Mouse (Mus musculus): ENCODE measurements around the gene Rasgrp1. TPM values are rescaled to one million over a fixed set of nuclear protein-coding genes. Genes with fewer than 3 reads are reported as not detected.

Gene Rasgrp1
- polyA plus RNA-seq, 1 experiment = not detected

GRCm38 (mm10) chr2:117335552-117336188 lies 7.1 kb downstream of the Rasgrp1 start:
- H3K36me3 ChIP-seq (ENCODE audit: control insufficient read depth, insufficient read depth) = no peaks in the 10 kb centered on the region
- peaks cover 36% of the 10 kb centered on the region for H3K27me3 ChIP-seq (ENCODE audit: control insufficient read depth, insufficient read depth, insufficient read length)
- no peaks in the 10 kb centered on the region for H3K79me2 ChIP-seq (ENCODE audit: control insufficient read depth, insufficient read depth)
- TF ChIP-seq REST (IDR thresholded peaks at IDR 0.05; ENCODE audit: insufficient read depth, insufficient read length) = no peak
- no peak for TF ChIP-seq USF1 (IDR thresholded peaks at IDR 0.05; ENCODE audit: low read depth)
- TF ChIP-seq POLR2AphosphoS2 (IDR thresholded peaks at IDR 0.05; ENCODE audit: insufficient read length, low read depth) = no peak
- no peak for TF ChIP-seq MYOG (IDR thresholded peaks at IDR 0.05; ENCODE audit: control insufficient read depth in 1 of 3, insufficient read depth in 1 of 3, insufficient read length in 2 of 3, low read depth in 2 of 3)
- no peak for TF ChIP-seq E2F4 (IDR thresholded peaks at IDR 0.05; ENCODE audit: insufficient read depth)
- no peak for TF ChIP-seq POLR2A (IDR thresholded peaks at IDR 0.05; ENCODE audit: insufficient read length, low read depth)
- TF ChIP-seq TCF3 (IDR thresholded peaks at IDR 0.05; ENCODE audit: insufficient read length, low read depth) = no peak
- TF ChIP-seq MYOD1 (IDR thresholded peaks at IDR 0.05; ENCODE audit: control insufficient read depth in 1 of 3, insufficient read length in 2 of 3, low read depth in 2 of 3) = no peak
- TF ChIP-seq SRF (IDR thresholded peaks at IDR 0.05; ENCODE audit: control insufficient read depth, insufficient read length, low read depth) = no peak
- no peak for TF ChIP-seq CEBPB (IDR thresholded peaks at IDR 0.05; ENCODE audit: insufficient read depth, poor library complexity, severe bottlenecking)
- no peak overlapping the region for H3K4me2 ChIP-seq (ENCODE audit: low read depth)
- H3ac ChIP-seq (ENCODE audit: control insufficient read depth, insufficient read length) = no peak overlapping the region
- no peak overlapping the region for H3K4me3 ChIP-seq

- H3K4me3 ChIP-seq = no peak overlapping the region
- peaks cover 36% of the 10 kb centered on the region for H3K27me3 ChIP-seq (ENCODE audit: control insufficient read depth, insufficient read depth, insufficient read length)
- no peak for TF ChIP-seq POLR2AphosphoS2 (IDR thresholded peaks at IDR 0.05; ENCODE audit: insufficient read length, low read depth)
- no peak for TF ChIP-seq POLR2A (IDR thresholded peaks at IDR 0.05; ENCODE audit: insufficient read length, low read depth)
- no peak for TF ChIP-seq CEBPB (IDR thresholded peaks at IDR 0.05; ENCODE audit: insufficient read depth, poor library complexity, severe bottlenecking)
- no peak for TF ChIP-seq TCF3 (IDR thresholded peaks at IDR 0.05; ENCODE audit: insufficient read length, low read depth)
- TF ChIP-seq REST (IDR thresholded peaks at IDR 0.05; ENCODE audit: insufficient read depth, insufficient read length) = no peak
- no peak for TF ChIP-seq MYOD1 (IDR thresholded peaks at IDR 0.05; ENCODE audit: control insufficient read depth in 1 of 3, insufficient read length in 2 of 3, low read depth in 2 of 3)
- TF ChIP-seq USF1 (IDR thresholded peaks at IDR 0.05; ENCODE audit: low read depth) = no peak
- TF ChIP-seq TCF12 (IDR thresholded peaks at IDR 0.05; ENCODE audit: insufficient read depth, poor library complexity, severe bottlenecking) = no peak
- TF ChIP-seq MYOG (IDR thresholded peaks at IDR 0.05; ENCODE audit: control insufficient read depth in 1 of 3, insufficient read depth in 1 of 3, insufficient read length in 2 of 3, low read depth in 2 of 3) = no peak
- no peak for TF ChIP-seq E2F4 (IDR thresholded peaks at IDR 0.05; ENCODE audit: insufficient read depth)
- TF ChIP-seq SRF (IDR thresholded peaks at IDR 0.05; ENCODE audit: control insufficient read depth, insufficient read length, low read depth) = no peak
- no peak for TF ChIP-seq MAX (IDR thresholded peaks at IDR 0.05; ENCODE audit: low read depth)
- no peaks in the 10 kb centered on the region for H3K36me3 ChIP-seq (ENCODE audit: control insufficient read depth, insufficient read depth)
- H3ac ChIP-seq (ENCODE audit: control insufficient read depth, insufficient read length) = no peak overlapping the region
- no peak overlapping the region for H3K4me2 ChIP-seq (ENCODE audit: low read depth)
- H3K79me2 ChIP-seq (ENCODE audit: control insufficient read depth, insufficient read depth) = no peaks in the 10 kb centered on the region
Measured at GRCm38 (mm10) chr2:117331634-117332033, 11.2 kb downstream of the Rasgrp1 start.

GRCm38 (mm10) chr2:117328521-117329285 lies 14.1 kb downstream of the Rasgrp1 start:
- H3ac ChIP-seq (ENCODE audit: control insufficient read depth, insufficient read length) = no peak overlapping the region

GRCm38 (mm10) chr2:117322399-117322798 lies 20.4 kb downstream of the Rasgrp1 start:
- H3K36me3 ChIP-seq (ENCODE audit: control insufficient read depth, insufficient read depth) = no peaks in the 10 kb centered on the region
- H3K27me3 ChIP-seq (ENCODE audit: control insufficient read depth, insufficient read depth, insufficient read length) = peaks cover 11% of the 10 kb centered on the region
- TF ChIP-seq USF1 (IDR thresholded peaks at IDR 0.05; ENCODE audit: low read depth) = no peak
- no peak for TF ChIP-seq POLR2A (IDR thresholded peaks at IDR 0.05; ENCODE audit: insufficient read length, low read depth)
- TF ChIP-seq E2F4 (IDR thresholded peaks at IDR 0.05; ENCODE audit: insufficient read depth) = no peak
- TF ChIP-seq TCF3 (IDR thresholded peaks at IDR 0.05; ENCODE audit: insufficient read length, low read depth) = no peak
- no peak for TF ChIP-seq POLR2AphosphoS2 (IDR thresholded peaks at IDR 0.05; ENCODE audit: insufficient read length, low read depth)
- no peak for TF ChIP-seq MYOD1 (IDR thresholded peaks at IDR 0.05; ENCODE audit: control insufficient read depth in 1 of 3, insufficient read length in 2 of 3, low read depth in 2 of 3)
- no peak for TF ChIP-seq MAX (IDR thresholded peaks at IDR 0.05; ENCODE audit: low read depth)
- no peak for TF ChIP-seq MYOG (IDR thresholded peaks at IDR 0.05; ENCODE audit: control insufficient read depth in 1 of 3, insufficient read depth in 1 of 3, insufficient read length in 2 of 3, low read depth in 2 of 3)
- no peak for TF ChIP-seq REST (IDR thresholded peaks at IDR 0.05; ENCODE audit: insufficient read depth, insufficient read length)
- no peak for TF ChIP-seq TCF12 (IDR thresholded peaks at IDR 0.05; ENCODE audit: insufficient read depth, poor library complexity, severe bottlenecking)
- TF ChIP-seq CEBPB (IDR thresholded peaks at IDR 0.05; ENCODE audit: insufficient read depth, poor library complexity, severe bottlenecking) = no peak
- no peak overlapping the region for H3K4me2 ChIP-seq (ENCODE audit: low read depth)
- H3K79me2 ChIP-seq (ENCODE audit: control insufficient read depth, insufficient read depth) = no peaks in the 10 kb centered on the region
- no peak overlapping the region for H3K4me3 ChIP-seq
- H3ac ChIP-seq (ENCODE audit: control insufficient read depth, insufficient read length) = no peak overlapping the region

More at GRCm38 (mm10) chr2:117328521-117329285, 14.1 kb downstream of the Rasgrp1 start:
- H3K36me3 ChIP-seq (ENCODE audit: control insufficient read depth, insufficient read depth) = no peaks in the 10 kb centered on the region
- no peak overlapping the region for H3K4me3 ChIP-seq
- peaks cover 24% of the 10 kb centered on the region for H3K27me3 ChIP-seq (ENCODE audit: control insufficient read depth, insufficient read depth, insufficient read length)
- TF ChIP-seq TCF12 (IDR thresholded peaks at IDR 0.05; ENCODE audit: insufficient read depth, poor library complexity, severe bottlenecking) (no peak), POLR2A (IDR thresholded peaks at IDR 0.05; ENCODE audit: insufficient read length, low read depth) (no peak), USF1 (IDR thresholded peaks at IDR 0.05; ENCODE audit: low read depth) (no peak), TCF3 (IDR thresholded peaks at IDR 0.05; ENCODE audit: insufficient read length, low read depth) (no peak), POLR2AphosphoS2 (IDR thresholded peaks at IDR 0.05; ENCODE audit: insufficient read length, low read depth) (no peak), CEBPB (IDR thresholded peaks at IDR 0.05; ENCODE audit: insufficient read depth, poor library complexity, severe bottlenecking) (no peak), MYOG (IDR thresholded peaks at IDR 0.05; ENCODE audit: control insufficient read depth in 1 of 3, insufficient read depth in 1 of 3, insufficient read length in 2 of 3, low read depth in 2 of 3) (no peak), E2F4 (IDR thresholded peaks at IDR 0.05; ENCODE audit: insufficient read depth) (no peak)
- no peak overlapping the region for H3K4me2 ChIP-seq (ENCODE audit: low read depth)
- H3K79me2 ChIP-seq (ENCODE audit: control insufficient read depth, insufficient read depth) = no peaks in the 10 kb centered on the region

All from myocyte (in vitro differentiated cells).